Mouse (Mus musculus) olfactory bulb, adult 2 months (tissue): ENCODE data around the gene Yes1. TPM values are rescaled to one million over a fixed set of nuclear protein-coding genes. Genes with fewer than 3 reads are reported as not detected.
A peak's percentile ranks its signal among the peaks of the same experiment; 100 is the strongest.
"Not testable (repeated sequence)": the region's sequence is repeated elsewhere in the genome, so short reads cannot be mapped to it uniquely, and the experiment has no call there.

Source experiments
- H3K27ac ChIP-seq: fragments of 200-500 bp; 2 replicates; pipeline ENCODE4 v1.5.1; 2012; ENCODE audit warnings: low read depth, low read length; ENCODE audit not compliant: insufficient read depth
- H3K4me1 ChIP-seq: fragments of 200-500 bp; 2 replicates; pipeline ENCODE4 v1.6.1; 2012; ENCODE audit warnings: low read length; ENCODE audit not compliant: control insufficient read depth, insufficient read depth
- H3K4me3 ChIP-seq: fragments of 200-500 bp; 2 replicates; pipeline ENCODE4 v1.5.1; 2012; ENCODE audit warnings: mild to moderate bottlenecking, low read depth, low read length, moderate library complexity; ENCODE audit not compliant: insufficient read depth
- CTCF ChIP-seq: fragments of 200-500 bp; IDR thresholded peaks from 2 replicates; pipeline ENCODE4 v1.5.1; 2012; ENCODE audit warnings: low read depth, mild to moderate bottlenecking, low read length, moderate library complexity; ENCODE audit not compliant: insufficient read depth
- POLR2A ChIP-seq: fragments of 200-500 bp; IDR thresholded peaks from 2 replicates; pipeline ENCODE4 v1.6.1; 2012; ENCODE audit warnings: mild to moderate bottlenecking, low read depth, low read length, moderate library complexity; ENCODE audit not compliant: insufficient read depth
- WGBS: fragments of 180-500 bp; shearing (Covaris S2); methylation state at CpG from one replicate; pipeline ENCODE4 v1.1.7; 2018; 5-methylcytosine and 5-hydroxymethylcytosine counted together
- polyA plus RNA-seq: library from polyadenylated mRNA; stranded (reverse); fragments of >200 nt; gene quantifications from 2 replicates; pipeline ENCODE4 v1.2.4, GENCODE M21; 2012; ENCODE audit warnings: low replicate concordance; ENCODE audit not compliant: missing spikeins, insufficient read depth, insufficient read length

Gene Yes1
- polyA plus RNA-seq, 1 experiment = not detected

- under 1% methylated on average over 55 of the region's 55 CpGs for WGBS
- TF ChIP-seq POLR2A (peak; percentile 66; the same call in 1 of the 2 replicates), CTCF (peak; percentile 100)
- H3K27ac ChIP-seq = peak overlapping the region; percentile 76
- no peaks in the 10 kb centered on the region for H3K4me1 ChIP-seq
- H3K4me3 ChIP-seq = peak overlapping the region; percentile 80
Measured at GRCm38 (mm10) chr5:32713703-32714467, 102.9 kb downstream of the Yes1 start.

DNA sequence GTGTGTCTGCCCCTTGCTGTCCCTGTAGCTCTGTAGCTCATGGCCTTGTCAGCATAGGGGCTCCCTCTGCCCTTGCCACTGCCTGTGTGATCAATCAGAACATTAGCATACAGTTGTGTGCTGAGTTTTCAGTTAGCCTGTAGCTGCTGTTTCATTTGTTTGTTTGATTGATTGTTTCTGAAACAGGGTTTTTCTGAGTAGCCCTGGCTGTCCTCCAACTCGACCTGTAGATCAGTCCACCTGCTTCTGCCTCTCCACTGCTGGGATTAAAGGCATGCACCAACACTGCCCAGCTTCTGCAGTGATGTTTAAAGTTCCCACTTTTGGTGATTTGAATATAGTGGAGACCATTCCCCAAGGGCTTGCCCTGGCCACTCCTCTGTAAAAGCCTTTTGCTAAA, 106.8 kb downstream of the Yes1 start:
- WGBS = 33% methylated on average over 1 of the region's 1 CpGs

DNA sequence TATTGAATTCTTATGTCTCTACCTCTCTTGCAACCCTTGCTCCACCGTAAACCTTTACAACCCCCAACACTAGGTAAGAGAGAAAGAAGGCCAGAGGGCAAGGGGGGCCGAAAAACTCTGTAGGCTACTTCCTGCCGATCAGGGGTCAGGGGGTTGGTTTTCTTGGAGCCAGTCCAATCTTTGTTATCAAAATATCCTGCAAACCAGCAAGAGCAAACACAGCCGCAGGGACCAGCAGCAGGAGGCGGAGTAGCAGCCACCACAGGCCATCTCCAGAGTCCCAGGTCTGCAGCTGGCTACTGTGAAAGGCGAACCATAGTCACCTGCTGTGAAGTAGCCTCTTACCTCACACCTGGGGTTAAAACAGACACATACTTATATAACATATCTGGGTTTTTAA, 107.9 kb downstream of the Yes1 start:
- no peak overlapping the region for H3K27ac ChIP-seq
- no peak overlapping the region for H3K4me3 ChIP-seq
- WGBS = 68% methylated on average over 6 of the region's 6 CpGs
- TF ChIP-seq POLR2A = no peak
- TF ChIP-seq CTCF = no peak
- H3K4me1 ChIP-seq = no peaks in the 10 kb centered on the region

More for the DNA sequence above, 106.8 kb downstream of the Yes1 start:
- Histone ChIP-seq H3K27ac (no peak overlapping the region), H3K4me3 (no peak overlapping the region), H3K4me1 (no peaks in the 10 kb centered on the region)
- TF ChIP-seq POLR2A (no peak), CTCF (no peak)

DNA sequence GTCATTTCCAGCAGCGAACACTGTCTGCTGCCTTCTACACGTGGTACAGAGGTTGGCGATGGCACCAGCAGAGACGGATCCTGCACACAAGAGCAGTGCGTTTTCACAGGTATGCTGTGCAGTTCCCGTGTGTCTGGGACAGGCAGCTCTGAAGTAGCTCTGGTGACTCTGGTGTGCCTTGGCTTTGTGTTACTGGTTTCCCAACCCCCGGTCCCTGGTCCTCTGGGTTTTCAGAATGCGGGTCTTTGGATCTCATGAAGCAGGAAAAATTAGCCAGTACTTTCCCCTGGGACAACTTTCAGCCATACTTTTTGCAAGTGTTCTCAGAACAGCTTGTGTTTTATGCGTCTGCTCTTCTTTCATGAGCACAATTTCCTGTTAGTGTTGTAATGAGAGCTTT, 109.4 kb downstream of the Yes1 start:
- TF ChIP-seq CTCF (no peak), POLR2A (no peak)
- 81% methylated on average over 9 of the region's 9 CpGs for WGBS
- no peak overlapping the region for H3K27ac ChIP-seq
- no peaks in the 10 kb centered on the region for H3K4me1 ChIP-seq
- no peak overlapping the region for H3K4me3 ChIP-seq

DNA sequence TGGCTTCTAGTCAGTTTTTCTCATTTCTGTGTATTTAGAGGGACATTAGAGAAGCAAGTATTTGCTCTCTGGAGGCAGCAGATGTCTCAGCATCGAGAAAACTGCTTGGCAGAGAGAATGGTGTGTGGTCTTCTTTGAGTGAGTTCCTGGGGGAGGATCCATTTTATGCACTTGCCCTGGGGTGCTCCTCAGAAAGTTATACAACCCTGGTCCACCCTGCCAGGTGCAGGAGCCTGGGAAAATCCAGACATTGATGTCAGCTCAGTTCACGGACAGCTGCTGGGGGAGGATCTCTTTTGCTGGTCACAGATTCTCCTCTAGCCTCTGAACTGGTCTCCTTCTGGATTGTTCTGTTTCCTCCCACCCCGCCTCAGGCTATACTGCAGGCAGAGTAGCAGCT, 110.3 kb downstream of the Yes1 start:
- no peak for TF ChIP-seq POLR2A
- no peak for TF ChIP-seq CTCF
- Histone ChIP-seq H3K4me1 (no peaks in the 10 kb centered on the region), H3K27ac (no peak overlapping the region), H3K4me3 (no peak overlapping the region)
- 79% methylated on average over 3 of the region's 3 CpGs for whole genome bisulfite sequencing

- whole genome bisulfite sequencing = 82% methylated on average over 7 of the region's 7 CpGs
- Histone ChIP-seq H3K27ac (no peak overlapping the region), H3K4me3 (no peak overlapping the region), H3K4me1 (no peaks in the 10 kb centered on the region)
- no peak for TF ChIP-seq CTCF
- TF ChIP-seq POLR2A = no peak
Measured at GRCm38 (mm10) chr5:32722263-32722662, 111.3 kb downstream of the Yes1 start.

GRCm38 (mm10) chr5:32722711-32723110, 111.7 kb downstream of the Yes1 start:
- H3K4me1 ChIP-seq, H3K27ac ChIP-seq, H3K4me3 ChIP-seq: not testable (repeated sequence)
- WGBS = 87% methylated on average over 8 of the region's 8 CpGs

DNA sequence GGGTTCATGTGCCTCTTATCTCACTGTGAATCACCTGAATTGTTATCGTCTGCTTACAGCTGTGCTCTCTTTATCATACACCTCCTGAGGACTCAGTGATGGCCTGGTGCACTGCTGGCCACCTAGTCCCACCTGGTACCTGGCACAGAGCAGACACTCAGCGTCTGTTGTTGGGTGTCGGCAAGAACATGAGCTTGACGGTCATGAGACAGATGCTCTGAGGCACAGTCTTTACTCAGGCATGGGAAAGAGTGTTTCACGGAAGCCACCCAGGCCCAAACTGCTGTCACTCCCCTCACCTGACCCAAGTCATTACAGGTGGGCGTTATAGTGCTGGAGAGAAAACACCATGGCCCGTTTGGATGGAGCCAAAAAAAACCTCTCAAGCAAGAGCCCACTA, 113.0 kb downstream of the Yes1 start:
- H3K4me3 ChIP-seq = no peak overlapping the region
- H3K27ac ChIP-seq = no peak overlapping the region
- no peak for TF ChIP-seq CTCF
- no peak for TF ChIP-seq POLR2A
- 92% methylated on average over 7 of the region's 7 CpGs for WGBS
- H3K4me1 ChIP-seq = no peaks in the 10 kb centered on the region

DNA sequence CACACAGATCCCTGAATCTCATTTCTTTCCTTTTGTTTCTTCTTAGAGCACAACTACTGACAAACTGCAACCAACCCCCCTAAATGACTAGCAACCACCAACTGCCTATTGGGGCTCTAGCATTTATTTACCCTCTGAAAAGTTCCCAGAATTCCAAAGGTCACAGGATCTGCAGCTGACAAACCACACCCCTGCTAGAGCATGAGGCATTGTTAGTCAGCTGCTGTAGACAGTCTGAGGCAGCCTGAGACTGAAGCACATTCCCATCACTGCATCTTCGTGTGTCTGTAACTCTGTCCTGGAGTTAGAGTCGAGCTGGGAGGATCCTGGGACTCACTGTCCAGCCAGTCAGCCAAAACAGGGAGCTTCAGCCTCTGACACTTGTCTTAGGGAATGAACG, 114.4 kb downstream of the Yes1 start:
- H3K4me1 ChIP-seq, H3K4me3 ChIP-seq, H3K27ac ChIP-seq: not testable (repeated sequence)
- 73% methylated on average over 3 of the region's 3 CpGs for WGBS

DNA sequence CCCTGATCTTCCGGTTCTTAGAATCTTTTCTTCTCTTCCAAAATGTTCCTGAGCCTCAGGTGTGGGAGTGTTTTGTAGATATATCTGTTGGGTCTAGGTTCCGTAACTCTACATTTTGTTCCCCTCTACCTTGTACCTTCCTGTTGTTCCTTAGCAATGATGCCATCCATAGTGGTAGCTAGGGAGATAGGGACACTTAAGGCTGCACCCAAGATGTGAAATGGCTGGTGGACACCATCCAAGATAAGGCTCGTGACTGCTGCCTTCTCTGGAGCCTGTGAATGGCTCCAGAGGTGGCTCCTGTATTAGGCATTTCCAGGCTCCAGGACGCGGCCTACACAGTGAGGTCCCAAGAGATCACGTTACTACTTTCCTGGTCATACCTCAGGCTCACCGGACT, 117.3 kb downstream of the Yes1 start:
- H3K4me1 ChIP-seq = no peaks in the 10 kb centered on the region
- no peak overlapping the region for H3K4me3 ChIP-seq
- H3K27ac ChIP-seq = no peak overlapping the region
- no peak for TF ChIP-seq CTCF
- TF ChIP-seq POLR2A = no peak
- 90% methylated on average over 7 of the region's 7 CpGs for WGBS
